Mouse (Mus musculus): ENCODE data around the gene Ccdc151.
A peak's percentile ranks its signal among the peaks of the same experiment; 100 is the strongest.

The Ccdc151 gene

GRCm38 (mm10) chr9:21959244-21959643 is 43.2 kb downstream of the Ccdc151 start:
- no peak for DNase-seq (ENCODE audit: low read depth in 2 of 2, low spot score in 2 of 2)

- DNase-seq (ENCODE audit: low read depth in 2 of 2, low spot score in 2 of 2) = no peak
These were observed 44.1 kb downstream of the Ccdc151 start for GRCm38 (mm10) chr9:21958372-21958771.

GRCm38 (mm10) chr9:21955570-21956281 is 46.7 kb downstream of the Ccdc151 start, which contains the start of gene Swsap1:
Gene Swsap1 (plus strand): TSS chr9:21955755.
- DNase-seq (ENCODE audit: low read depth in 2 of 2, low spot score in 2 of 2) = peak; percentile 94 to 98

- no peak for DNase-seq (ENCODE audit: low read depth in 2 of 2, low spot score in 2 of 2)
These were observed 47.2 kb downstream of the Ccdc151 start for GRCm38 (mm10) chr9:21955225-21955569.

- no peak for DNase-seq (ENCODE audit: low read depth in 2 of 2, low spot score in 2 of 2)
These were observed 47.8 kb downstream of the Ccdc151 start for GRCm38 (mm10) chr9:21954635-21955034.

- no peak for DNase-seq (ENCODE audit: low read depth in 2 of 2, low spot score in 2 of 2)
These were observed 48.8 kb downstream of the Ccdc151 start for GRCm38 (mm10) chr9:21953600-21953999.

GRCm38 (mm10) chr9:21951977-21952376 is 50.5 kb downstream of the Ccdc151 start:
- peak in 1 of 2 experiments; percentile 24 for DNase-seq (ENCODE audit: low read depth in 2 of 2, low spot score in 2 of 2)

GRCm38 (mm10) chr9:21950322-21950721 is 52.1 kb downstream of the Ccdc151 start:
- DNase-seq (ENCODE audit: low read depth in 2 of 2, low spot score in 2 of 2) = peak; percentile 56 to 63

- DNase-seq (ENCODE audit: low read depth in 2 of 2, low spot score in 2 of 2) = no peak
These were observed 53.6 kb downstream of the Ccdc151 start for GRCm38 (mm10) chr9:21948790-21949189.

- no peak for DNase-seq (ENCODE audit: low read depth in 2 of 2, low spot score in 2 of 2)
These were observed 54.3 kb downstream of the Ccdc151 start for GRCm38 (mm10) chr9:21948146-21948545.

GRCm38 (mm10) chr9:21947540-21948130 is 54.8 kb downstream of the Ccdc151 start:
- DNase-seq (ENCODE audit: low read depth in 2 of 2, low spot score in 2 of 2) = no peak

- DNase-seq (ENCODE audit: low read depth in 2 of 2, low spot score in 2 of 2) = no peak
These were observed 58.2 kb downstream of the Ccdc151 start for GRCm38 (mm10) chr9:21944267-21944666.

- no peak for DNase-seq (ENCODE audit: low read depth in 2 of 2, low spot score in 2 of 2)
These were observed 58.8 kb downstream of the Ccdc151 start for GRCm38 (mm10) chr9:21943638-21944037.

- no peak for DNase-seq (ENCODE audit: low read depth in 2 of 2, low spot score in 2 of 2)
These were observed 59.4 kb downstream of the Ccdc151 start for GRCm38 (mm10) chr9:21943046-21943445.
